Mouse (Mus musculus) ZHBTc4 (cell line): Measurements from ENCODE around the gene Rgs9bp.

ENCODE experiments used
- DNase-seq: peaks from one replicate; pipeline ENCODE4 v3.0.0-alpha.2; 2011; ENCODE audit warnings: low read depth, low spot score

Gene Rgs9bp

DNA sequence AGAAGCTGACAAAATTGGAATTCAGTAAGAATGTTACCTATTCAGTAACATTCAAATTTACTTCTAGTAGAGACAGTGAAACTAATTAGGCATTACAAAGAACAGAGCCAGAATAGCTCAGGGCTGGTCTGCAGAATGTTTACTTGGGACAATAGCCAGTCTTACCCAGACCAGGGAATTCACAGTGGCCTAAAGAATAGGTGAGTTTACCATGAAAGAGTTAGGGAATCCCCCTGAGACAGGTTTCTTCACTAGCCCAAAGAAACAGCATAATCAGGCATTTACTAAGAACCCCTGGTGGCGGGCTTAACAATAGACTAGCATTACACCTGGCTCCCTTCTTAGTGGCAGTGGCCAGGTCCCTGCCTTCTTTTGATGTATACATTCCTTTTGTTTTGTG, 54.8 kb downstream of the Rgs9bp start:
- DNase-seq = peak; percentile 95

DNA sequence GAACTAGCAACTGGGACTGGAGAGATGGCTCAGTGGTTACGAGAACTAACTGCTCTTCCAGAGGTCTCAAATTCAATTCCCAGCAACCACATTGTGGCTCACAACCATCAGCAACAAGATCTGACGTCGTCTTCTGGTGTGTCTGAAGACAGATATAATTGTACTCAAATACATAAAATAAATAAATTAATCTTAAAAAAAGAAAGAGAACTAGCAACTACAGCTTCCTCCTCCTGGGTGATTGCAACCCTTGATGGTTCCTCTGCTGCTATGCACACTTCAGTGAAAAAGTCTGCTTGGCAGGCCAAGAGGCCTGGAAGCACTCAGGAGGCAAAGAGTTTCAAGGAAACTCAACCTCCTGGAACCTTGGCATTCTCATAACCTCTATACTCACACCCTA, 55.4 kb downstream of the Rgs9bp start:
- DNase-seq = peak; percentile 63
